Mouse (Mus musculus): ENCODE measurements around the gene Txnip. TPM values are rescaled to one million over a fixed set of nuclear protein-coding genes. Genes with fewer than 3 reads are reported as not detected.

Gene Txnip
- polyA plus RNA-seq, 1 experiment from 2014 or later, result 153 TPM

DNA sequence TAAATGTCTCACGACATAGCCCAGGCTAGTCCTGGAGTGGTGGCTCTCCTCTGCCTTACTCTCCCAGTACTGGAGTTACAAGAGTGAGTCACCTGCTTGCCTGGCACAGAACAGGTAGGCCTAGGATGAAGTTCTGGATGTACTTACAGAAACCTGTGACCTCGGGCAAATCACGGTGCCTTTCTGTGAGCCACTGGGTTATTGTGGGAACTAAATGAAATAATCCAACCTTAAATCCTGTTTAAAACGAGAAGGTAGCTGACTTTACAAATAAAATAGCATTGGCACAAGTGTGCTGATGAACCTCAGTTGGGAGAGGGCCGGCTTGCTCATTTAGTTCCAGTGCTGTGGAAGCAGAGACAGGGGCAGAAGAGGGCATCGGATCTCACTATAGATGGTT, 3.5 kb upstream of the Txnip start:
- WGBS, result 84% methylated on average over 6 of the region's 6 CpGs
- H3K27ac ChIP-seq, result no peak overlapping the region

DNA sequence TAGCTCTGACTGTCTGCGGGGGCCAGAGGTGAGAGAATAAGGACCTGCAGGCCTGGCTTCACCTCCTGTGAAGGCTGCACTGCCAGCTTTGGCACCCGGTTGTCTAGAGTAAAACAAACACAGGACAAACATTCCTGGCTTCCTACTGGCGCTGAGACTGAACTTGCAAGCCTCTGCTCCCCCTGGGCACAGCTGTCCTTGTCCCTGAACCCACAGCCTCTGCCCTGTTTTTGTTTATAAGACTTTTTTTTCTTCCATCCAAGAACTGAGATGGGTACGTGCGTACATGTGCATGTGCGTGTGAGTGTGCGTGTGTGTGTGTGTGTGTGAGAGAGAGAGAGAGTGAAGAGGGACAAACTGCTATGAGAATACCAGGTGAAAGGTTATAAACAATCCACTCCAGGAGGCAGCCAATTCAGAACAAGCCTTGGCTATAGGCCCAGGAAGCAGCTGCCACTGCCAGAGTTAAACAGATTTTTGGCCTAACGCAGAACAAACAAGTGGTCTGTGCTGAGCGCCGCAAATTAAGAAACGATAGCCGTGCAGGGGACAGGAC, 2.6 kb upstream of the Txnip start:
- Histone ChIP-seq H3K9me3 (replicated peaks) (no peaks in the 10 kb centered on the region), H3K9ac (no peak overlapping the region), H3K4me3 (replicated peaks) (no peak overlapping the region), H3K36me3 (peaks cover 10% of the 10 kb centered on the region), H3K27me3 (no peaks in the 10 kb centered on the region), H3K4me2 (no peak overlapping the region), H3K27ac (peak overlapping the region; percentile 49), H3K4me1 (peaks cover 43% of the 10 kb centered on the region)
- no peak for ATAC-seq (replicated peaks; ENCODE audit: low FRiP score)
- 39% methylated on average over 12 of the region's 12 CpGs for WGBS

More for the DNA sequence above, 3.5 kb upstream of the Txnip start:
- ATAC-seq (replicated peaks; ENCODE audit: low FRiP score), result no peak
- H3K9me3 ChIP-seq (replicated peaks), result no peaks in the 10 kb centered on the region
- no peak overlapping the region for H3K4me2 ChIP-seq
- H3K4me1 ChIP-seq, result peaks cover 35% of the 10 kb centered on the region
- no peaks in the 10 kb centered on the region for H3K27me3 ChIP-seq
- no peak overlapping the region for H3K9ac ChIP-seq
- H3K36me3 ChIP-seq, result peaks cover 2% of the 10 kb centered on the region
- no peak overlapping the region for H3K4me3 ChIP-seq (replicated peaks)

DNA sequence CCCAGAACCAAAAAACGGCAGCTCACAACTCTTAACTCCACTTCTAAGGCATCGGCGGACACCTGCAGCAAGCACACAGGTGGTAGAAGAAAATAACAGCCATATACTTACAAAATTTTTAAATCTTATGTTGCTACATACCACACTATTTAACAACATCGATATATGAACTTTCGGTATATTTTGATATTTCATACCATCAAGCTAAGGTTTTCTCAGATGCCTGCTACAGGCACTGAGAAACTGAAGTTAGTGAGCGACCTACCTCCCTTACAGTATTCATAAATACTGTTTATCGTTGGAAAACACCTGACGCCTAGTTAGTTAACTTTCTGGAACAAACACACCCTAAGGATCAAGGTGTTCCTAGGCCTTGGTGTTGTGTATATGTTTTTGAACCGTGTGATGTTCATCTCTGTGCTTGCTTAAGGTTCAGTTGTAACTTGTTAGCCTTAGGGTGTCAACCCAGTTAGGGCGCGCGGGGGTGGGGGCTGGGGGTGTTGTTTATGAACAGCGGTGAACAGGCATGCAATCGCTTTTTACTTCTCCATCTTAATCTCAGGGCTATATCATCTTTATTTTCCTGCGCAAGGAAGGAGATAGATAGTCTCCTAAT, 1.6 kb upstream of the Txnip start:
- Histone ChIP-seq H3K4me2 (peak overlapping the region; percentile 78), H3K27ac (0 out of 2 replicates have a peak overlapping the region, but pooled peaks have one; percentile 96), H3K4me3 (replicated peaks) (0 out of 2 replicates have a peak overlapping the region, but pooled peaks have one; percentile 63), H3K36me3 (peaks cover 20% of the 10 kb centered on the region), H3K27me3 (no peaks in the 10 kb centered on the region), H3K4me1 (peaks cover 53% of the 10 kb centered on the region), H3K9ac (no peak overlapping the region), H3K9me3 (replicated peaks) (no peaks in the 10 kb centered on the region)
- 79% methylated on average over 15 of the region's 15 CpGs for WGBS
- no peak for ATAC-seq (replicated peaks; ENCODE audit: low FRiP score)

DNA sequence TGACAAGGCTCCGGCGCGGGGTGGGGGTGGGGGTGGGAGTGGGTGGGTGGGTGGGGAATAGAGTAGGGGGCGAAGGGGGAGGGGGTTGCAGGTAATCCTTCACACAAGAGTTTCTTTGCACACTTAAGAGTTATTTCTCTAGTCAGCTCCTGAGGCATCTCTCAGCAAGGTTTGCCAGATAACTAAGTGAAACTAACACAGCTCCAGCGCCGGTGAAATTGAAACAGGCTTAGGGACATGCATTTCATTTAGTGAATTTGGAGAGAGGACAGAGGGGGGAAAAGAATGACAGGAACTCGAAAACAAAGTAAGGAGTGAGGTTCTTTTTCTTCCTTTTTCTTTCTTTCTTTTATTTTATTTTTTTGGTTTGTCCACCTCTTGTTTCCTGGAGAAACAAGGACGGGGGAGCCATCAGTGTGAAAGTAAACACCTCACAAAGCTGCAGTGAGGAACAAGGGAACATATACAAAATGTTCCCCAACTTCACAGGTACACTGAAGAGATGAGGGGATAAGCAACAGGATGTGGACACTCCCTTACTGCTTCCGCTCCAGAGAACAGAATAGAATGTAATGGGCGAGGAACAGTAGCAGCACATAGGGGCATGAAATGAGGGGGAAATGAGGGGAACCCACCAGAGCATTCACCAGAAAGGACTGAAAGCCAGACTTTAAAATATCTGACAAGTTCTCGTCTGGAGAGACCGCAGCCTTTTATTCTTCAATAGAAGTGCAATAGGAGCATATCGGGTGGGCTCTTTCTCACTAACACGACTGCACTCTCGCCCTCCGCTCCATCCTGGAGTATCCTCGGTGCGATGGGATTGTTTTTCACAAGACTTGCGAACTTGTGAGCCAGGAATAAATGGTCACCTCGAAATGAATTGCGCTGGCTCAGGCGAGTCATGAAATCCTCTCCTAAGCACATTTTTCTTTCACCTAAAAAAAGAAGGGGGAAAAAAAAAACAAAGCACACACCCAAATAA, 814 bp upstream of the Txnip start:
- Histone ChIP-seq H3K27me3 (no peaks in the 10 kb centered on the region), H3K36me3 (peaks cover 25% of the 10 kb centered on the region), H3K4me3 (replicated peaks) (peak overlapping the region; percentile 63), H3K4me1 (peaks cover 53% of the 10 kb centered on the region), H3K27ac (peak overlapping the region; percentile 96), H3K4me2 (peak overlapping the region; percentile 78), H3K9ac (peak overlapping the region; percentile 52), H3K9me3 (replicated peaks) (no peaks in the 10 kb centered on the region)
- no peak for ATAC-seq (replicated peaks; ENCODE audit: low FRiP score)
- 9% methylated on average over 22 of the region's 22 CpGs for WGBS

DNA sequence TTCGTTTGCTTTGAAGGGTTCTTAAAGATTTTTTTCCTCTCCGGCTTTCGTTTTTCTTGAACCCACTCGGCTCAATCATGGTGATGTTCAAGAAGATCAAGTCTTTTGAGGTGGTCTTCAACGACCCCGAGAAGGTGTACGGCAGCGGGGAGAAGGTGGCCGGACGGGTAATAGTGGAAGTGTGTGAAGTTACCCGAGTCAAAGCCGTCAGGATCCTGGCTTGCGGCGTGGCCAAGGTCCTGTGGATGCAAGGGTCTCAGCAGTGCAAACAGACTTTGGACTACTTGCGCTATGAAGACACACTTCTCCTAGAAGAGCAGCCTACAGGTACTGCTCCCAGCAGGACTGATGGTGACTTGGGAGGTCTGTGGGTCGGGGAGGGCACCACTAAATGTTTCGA, 402 bp downstream of the Txnip start:
- H3K4me1 ChIP-seq, result peaks cover 61% of the 10 kb centered on the region
- no peaks in the 10 kb centered on the region for H3K9me3 ChIP-seq (replicated peaks)
- H3K9ac ChIP-seq, result peak overlapping the region; percentile 68
- H3K4me2 ChIP-seq, result peak overlapping the region; percentile 78
- H3K4me3 ChIP-seq (replicated peaks), result peak overlapping the region; percentile 63
- no peaks in the 10 kb centered on the region for H3K27me3 ChIP-seq
- peak overlapping the region; percentile 96 for H3K27ac ChIP-seq
- H3K36me3 ChIP-seq, result peaks cover 25% of the 10 kb centered on the region
- no peak; the same call in 1 of the 2 replicates for ATAC-seq (replicated peaks; ENCODE audit: low FRiP score)
- under 1% methylated on average over 17 of the region's 17 CpGs for WGBS

DNA sequence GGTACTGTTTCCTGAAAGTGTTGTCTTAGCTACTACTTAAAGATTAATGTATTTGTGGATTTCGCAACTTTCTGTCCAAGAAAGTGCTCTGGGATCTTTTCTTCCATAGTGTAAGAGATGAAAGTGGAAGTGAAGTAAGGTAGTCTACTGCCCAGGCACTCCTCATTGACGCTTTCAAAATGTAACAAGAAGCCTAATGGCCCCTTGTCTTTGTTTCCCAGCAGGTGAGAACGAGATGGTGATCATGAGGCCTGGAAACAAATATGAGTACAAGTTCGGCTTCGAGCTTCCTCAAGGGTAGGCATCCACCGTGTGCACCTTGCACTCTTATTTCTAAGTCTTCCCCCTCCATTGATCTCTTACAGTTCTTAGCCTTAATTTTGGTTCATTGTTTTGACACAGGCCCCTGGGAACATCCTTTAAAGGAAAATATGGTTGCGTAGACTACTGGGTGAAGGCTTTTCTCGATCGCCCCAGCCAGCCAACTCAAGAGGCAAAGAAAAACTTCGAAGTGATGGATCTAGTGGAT, 975 bp downstream of the Txnip start:
- no peak for ATAC-seq (replicated peaks; ENCODE audit: low FRiP score)
- Histone ChIP-seq H3K9me3 (replicated peaks) (no peaks in the 10 kb centered on the region), H3K4me1 (peaks cover 62% of the 10 kb centered on the region), H3K36me3 (peaks cover 25% of the 10 kb centered on the region), H3K27ac (peak overlapping the region; percentile 96), H3K27me3 (no peaks in the 10 kb centered on the region), H3K4me2 (peak overlapping the region; percentile 78), H3K9ac (peak overlapping the region; percentile 68), H3K4me3 (replicated peaks) (peak overlapping the region; percentile 63)
- WGBS, result 21% methylated on average over 10 of the region's 10 CpGs

DNA sequence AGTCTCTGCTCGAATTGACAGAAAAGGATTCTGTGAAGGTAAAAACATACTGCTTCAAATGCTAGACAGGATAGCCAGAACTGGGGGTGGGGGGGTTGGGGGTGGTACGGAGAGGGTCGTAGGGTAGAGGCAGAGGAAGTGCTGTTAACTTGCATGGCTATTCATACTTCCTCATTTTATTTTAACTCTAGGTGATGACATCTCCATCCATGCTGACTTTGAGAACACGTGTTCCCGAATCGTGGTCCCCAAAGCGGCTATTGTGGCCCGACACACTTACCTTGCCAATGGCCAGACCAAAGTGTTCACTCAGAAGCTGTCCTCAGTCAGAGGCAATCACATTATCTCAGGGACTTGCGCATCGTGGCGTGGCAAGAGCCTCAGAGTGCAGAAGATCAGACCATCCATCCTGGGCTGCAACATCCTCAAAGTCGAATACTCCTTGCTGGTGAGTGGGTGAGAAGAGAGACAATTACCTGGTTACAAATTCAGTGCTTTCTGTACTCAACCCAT, 1.7 kb downstream of the Txnip start:
- Histone ChIP-seq H3K27me3 (no peaks in the 10 kb centered on the region), H3K4me1 (peaks cover 70% of the 10 kb centered on the region), H3K4me3 (replicated peaks) (peak overlapping the region; percentile 63), H3K36me3 (peaks cover 25% of the 10 kb centered on the region), H3K27ac (peak overlapping the region; percentile 85), H3K9ac (peak overlapping the region; percentile 68), H3K4me2 (peak overlapping the region; percentile 78), H3K9me3 (replicated peaks) (no peaks in the 10 kb centered on the region)
- 56% methylated on average over 12 of the region's 12 CpGs for WGBS
- no peak for ATAC-seq (replicated peaks; ENCODE audit: low FRiP score)

DNA sequence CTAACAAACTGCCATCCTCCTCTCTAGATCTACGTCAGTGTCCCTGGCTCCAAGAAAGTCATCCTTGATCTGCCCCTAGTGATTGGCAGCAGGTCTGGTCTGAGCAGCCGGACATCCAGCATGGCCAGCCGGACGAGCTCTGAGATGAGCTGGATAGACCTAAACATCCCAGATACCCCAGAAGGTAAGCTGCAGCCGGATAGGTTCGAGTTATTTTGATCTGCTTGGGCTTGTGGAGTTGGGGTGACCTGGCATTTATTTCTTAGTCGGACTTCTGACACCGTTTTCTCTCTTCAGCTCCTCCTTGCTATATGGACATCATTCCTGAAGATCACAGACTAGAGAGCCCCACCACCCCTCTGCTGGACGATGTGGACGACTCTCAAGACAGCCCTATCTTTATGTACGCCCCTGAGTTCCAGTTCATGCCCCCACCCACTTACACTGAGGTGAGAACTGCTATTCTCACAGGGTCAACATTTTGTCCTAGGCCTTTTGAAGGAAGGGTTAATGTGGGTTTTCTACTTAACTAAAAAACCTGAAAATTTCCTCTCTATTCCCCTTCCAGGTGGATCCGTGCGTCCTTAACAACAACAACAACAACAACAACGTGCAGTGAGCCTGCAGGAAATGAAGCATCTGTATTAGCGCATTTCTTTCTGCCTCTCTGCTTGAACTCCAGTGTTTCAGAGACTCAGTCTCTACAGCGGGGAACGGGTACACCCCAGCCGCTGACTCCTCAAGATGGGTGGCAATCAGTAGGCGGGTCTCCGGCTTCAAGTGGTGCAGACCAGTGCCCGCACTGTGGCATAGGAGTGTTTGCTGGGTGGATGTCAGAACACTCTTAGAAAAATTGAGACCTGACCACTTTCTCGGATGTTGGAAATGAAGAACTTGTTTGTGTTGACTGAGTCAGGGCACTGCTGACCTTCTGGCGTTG, 2.4 kb downstream of the Txnip start:
- peak overlapping the region; percentile 68 for H3K9ac ChIP-seq
- WGBS, result 65% methylated on average over 23 of the region's 23 CpGs
- peak overlapping the region; percentile 85 for H3K27ac ChIP-seq
- H3K4me2 ChIP-seq, result peak overlapping the region; percentile 78
- H3K9me3 ChIP-seq (replicated peaks), result no peaks in the 10 kb centered on the region
- peak overlapping the region; percentile 63 for H3K4me3 ChIP-seq (replicated peaks)
- peaks cover 73% of the 10 kb centered on the region for H3K4me1 ChIP-seq
- H3K36me3 ChIP-seq, result peaks cover 25% of the 10 kb centered on the region
- ATAC-seq (replicated peaks; ENCODE audit: low FRiP score), result no peak
- H3K27me3 ChIP-seq, result no peaks in the 10 kb centered on the region

DNA sequence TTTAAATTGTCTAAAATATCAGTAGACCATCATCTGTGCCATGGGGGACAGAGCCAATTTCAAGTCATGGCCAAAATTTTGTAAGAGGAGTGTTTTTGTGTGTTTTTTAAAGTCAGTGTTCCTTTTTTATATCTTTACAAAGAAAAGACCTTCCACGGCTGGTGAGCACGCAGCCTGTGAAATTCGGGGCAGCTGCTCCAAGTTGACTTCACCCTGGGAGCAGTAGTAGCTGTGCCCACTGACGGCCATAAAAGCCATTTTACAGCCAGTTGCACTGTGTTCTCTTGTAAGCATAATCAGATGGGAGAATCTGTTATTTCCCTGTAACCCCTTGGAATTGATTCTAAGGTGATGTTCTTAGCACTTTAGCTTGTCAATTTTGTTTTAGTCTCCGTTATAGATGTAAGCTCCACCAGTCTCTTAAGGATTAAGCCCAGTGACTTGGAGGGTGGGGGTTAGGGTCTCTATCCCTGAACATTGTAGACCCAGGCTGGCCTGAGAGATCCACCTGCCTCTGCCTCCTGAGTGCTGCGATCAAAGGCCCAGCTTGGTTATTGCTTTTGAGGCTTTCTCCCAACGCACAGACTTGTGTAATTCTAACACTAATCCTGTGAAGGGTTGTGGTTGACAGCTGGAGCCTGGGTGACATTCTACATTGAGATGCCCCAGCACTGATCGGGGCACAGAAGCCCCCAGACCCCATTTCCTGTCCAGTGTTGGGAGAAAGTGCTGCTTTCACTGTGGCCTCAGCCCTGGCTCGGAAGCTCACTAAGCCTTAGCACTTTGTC, 3.3 kb downstream of the Txnip start:
- Histone ChIP-seq H3K9ac (peak overlapping the region; percentile 68), H3K27ac (peak overlapping the region; percentile 85), H3K36me3 (peaks cover 25% of the 10 kb centered on the region), H3K9me3 (replicated peaks) (no peaks in the 10 kb centered on the region), H3K4me3 (replicated peaks) (peak overlapping the region; percentile 63), H3K4me2 (peak overlapping the region; percentile 78), H3K27me3 (no peaks in the 10 kb centered on the region), H3K4me1 (peaks cover 67% of the 10 kb centered on the region)
- no peak for ATAC-seq (replicated peaks; ENCODE audit: low FRiP score)
- 78% methylated on average over 9 of the region's 9 CpGs for WGBS

DNA sequence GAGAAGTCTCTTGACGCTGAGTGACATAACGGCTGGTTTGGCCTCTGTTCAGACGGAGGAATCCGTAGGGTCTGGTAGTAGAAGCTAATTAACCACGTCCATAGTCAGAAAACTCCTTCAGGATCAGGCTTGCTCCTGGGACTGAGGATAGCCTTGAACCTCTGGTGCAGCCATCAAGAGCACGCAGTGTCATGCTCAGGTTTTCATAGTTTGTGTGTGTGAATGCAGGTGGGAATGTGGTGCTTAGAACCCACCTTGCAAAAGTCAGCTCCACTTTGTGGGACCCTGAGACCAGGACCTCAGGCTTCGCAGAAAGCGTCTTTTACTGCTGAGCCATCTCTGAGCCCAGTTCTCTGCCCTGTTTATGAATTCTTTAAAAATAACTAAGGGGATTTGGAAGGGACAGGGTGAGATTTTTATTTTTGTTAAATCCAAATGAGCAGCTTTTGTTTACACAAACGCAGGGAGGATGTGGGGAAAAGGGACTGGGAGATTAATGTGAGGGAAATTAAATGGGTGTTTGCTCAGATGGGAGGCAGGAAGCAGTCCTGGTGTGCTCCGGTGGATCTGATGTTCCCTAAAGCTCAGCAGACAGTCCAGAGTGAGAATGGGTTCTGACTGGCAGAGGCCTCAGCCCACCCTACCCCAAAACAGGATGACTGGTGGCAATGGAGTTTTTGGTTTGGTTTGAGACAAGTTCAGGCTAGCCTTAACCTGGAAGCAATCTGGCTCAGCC, 4.4 kb downstream of the Txnip start:
- Histone ChIP-seq H3K4me3 (replicated peaks) (peak overlapping the region; percentile 63), H3K36me3 (peaks cover 25% of the 10 kb centered on the region), H3K27me3 (no peaks in the 10 kb centered on the region), H3K27ac (peak overlapping the region; percentile 85), H3K9me3 (replicated peaks) (no peaks in the 10 kb centered on the region), H3K9ac (no peak overlapping the region; the same call in 1 of the 2 replicates), H3K4me1 (peaks cover 66% of the 10 kb centered on the region), H3K4me2 (peak overlapping the region; percentile 78)
- ATAC-seq (replicated peaks; ENCODE audit: low FRiP score), result no peak
- 35% methylated on average over 10 of the region's 10 CpGs for WGBS

All from kidney, embryonic 15.5 days (tissue).